In the genomic region with DNA sequence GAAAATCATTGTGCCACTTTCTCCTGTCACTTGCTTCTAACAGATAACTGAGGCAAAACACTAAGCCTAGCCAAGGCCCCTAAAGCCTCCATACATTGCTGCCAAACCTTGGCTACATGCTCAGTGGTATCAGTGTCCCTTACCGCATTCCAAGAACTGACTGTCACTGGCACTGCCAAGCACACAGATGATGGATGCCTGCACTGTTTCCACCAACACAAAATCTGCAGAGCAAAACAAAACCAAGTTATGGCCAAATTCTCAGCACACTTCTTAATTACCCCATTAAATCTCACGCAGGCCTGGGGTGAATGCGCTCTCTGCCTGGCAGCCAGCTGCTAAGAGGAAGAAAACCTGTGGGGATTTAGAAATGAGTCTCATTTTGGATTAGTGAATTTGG, we compare ENCODE assay signal across 20 mouse cellular contexts.
DNase-seq lines count a peak whose midpoint lies in the region; ATAC-seq and TF ChIP-seq lines count a peak whose summit lies in the region.
"Had no signal": no experiment of that assay in that cellular context is flagged by ENCODE, and none has a peak within 500 bp of the region (broad histone marks: within the 10 kb centered on the region; RNA-seq: fewer than 3 reads in every experiment).

No protein-coding gene starts in this region.

- TF ChIP-seq POLR2A in brain, embryonic 14.5 days (IDR thresholded peaks at IDR 0.05; ENCODE audit: borderline replicate concordance, extremely low read depth, insufficient read depth, insufficient read length, poor library complexity, severe bottlenecking): no peak

- no peaks in the 10 kb centered on the region for H3K4me1 ChIP-seq in hindbrain, embryonic 16.5 days (ENCODE audit: control insufficient read depth, insufficient read depth, low read depth, low read length)
- H3K4me1 ChIP-seq: heart, embryonic 15.5 days; midbrain, embryonic 15.5 days had no signal

- TF ChIP-seq CTCF in brain, embryonic 14.5 days (IDR thresholded peaks at IDR 0.05; ENCODE audit: borderline replicate concordance, extremely low read depth, insufficient read depth, insufficient read length): no peak

- intact Hi-C loops in left cerebral cortex, postnatal 4 days (cut with DNase I): no loop called here
- intact Hi-C loops in left cerebral cortex, postnatal 36 days (cut with DNase I): no loop called here

- H3K4me2 ChIP-seq in hindbrain, embryonic 16.5 days (ENCODE audit: low read length): no peak overlapping the region
- H3K4me2 ChIP-seq: heart, embryonic 15.5 days; midbrain, embryonic 15.5 days had no signal

- no peak overlapping the region for H3K4me3 ChIP-seq in hindbrain, embryonic 16.5 days (ENCODE audit: low read length)
- H3K4me3 ChIP-seq: heart, embryonic 15.5 days; midbrain, embryonic 15.5 days had no signal

- no peaks in the 10 kb centered on the region for H3K27me3 ChIP-seq in hindbrain, embryonic 16.5 days (replicated peaks; ENCODE audit: control insufficient read depth, insufficient read depth, low read length)
- H3K27me3 ChIP-seq: heart, embryonic 15.5 days; midbrain, embryonic 15.5 days had no signal

- ATAC-seq in frontal cortex, adult (ENCODE audit: low TSS enrichment): peak; percentile 41
- ATAC-seq in hindbrain, embryonic 16.5 days: peak; percentile 81
- ATAC-seq: intestine, embryonic 16.5 days; liver, postnatal 0 days; midbrain, embryonic 15.5 days had no signal

- no peak for DNase-seq in frontal cortex, postnatal 10 days (ENCODE audit: low spot score in 2 of 2)
- peak; percentile 31 for DNase-seq in left cerebral cortex, postnatal 4 days
- no peak for DNase-seq in left cerebral cortex, postnatal 36 days (ENCODE audit: low spot score in 2 of 2)
- DNase-seq in brain, embryonic 14.5 days (ENCODE audit: low read depth): peak; percentile 94
- DNase-seq in thymus, postnatal 14 days: no peak
- DNase-seq: adrenal gland, adult 2 months; cerebellum, adult 11 months; cerebellum, postnatal 25 days; embryo, embryonic 11 days; gastrocnemius, postnatal 36 days; heart, postnatal 4 days; kidney, postnatal 4 days; liver, postnatal 0 days; lung, postnatal 10 days; right cerebral cortex, postnatal 25 days had no signal

- H3K9ac ChIP-seq in hindbrain, embryonic 16.5 days (ENCODE audit: low read depth, low read length): no peak overlapping the region
- H3K9ac ChIP-seq: heart, embryonic 15.5 days; liver, postnatal 0 days; midbrain, embryonic 15.5 days had no signal

- WGBS in hindbrain, embryonic 16.5 days: 51% methylated on average over 3 of the region's 3 CpGs

- no peak overlapping the region for H3K27ac ChIP-seq in hindbrain, embryonic 16.5 days (ENCODE audit: low read depth, low read length)
- H3K27ac ChIP-seq: heart, embryonic 15.5 days; midbrain, embryonic 15.5 days had no signal

- H3K36me3 ChIP-seq in hindbrain, embryonic 16.5 days (ENCODE audit: control insufficient read depth, insufficient read depth, low read length): no peaks in the 10 kb centered on the region
- H3K36me3 ChIP-seq: heart, embryonic 15.5 days; midbrain, embryonic 15.5 days had no signal

- H3K9me3 ChIP-seq in hindbrain, embryonic 16.5 days (ENCODE audit: control insufficient read depth, low read length): no peaks in the 10 kb centered on the region
- H3K9me3 ChIP-seq: heart, embryonic 15.5 days; midbrain, embryonic 15.5 days had no signal

Comparison
In these comparisons a context has a peak if more than half of its experiments do, and no peak if none do; other contexts are left out.
1. DNase-seq: peak in left cerebral cortex, postnatal 4 days (single experiment) and brain, embryonic 14.5 days (single experiment); none in frontal cortex, postnatal 10 days (0 of 2), left cerebral cortex, postnatal 36 days (0 of 2) and thymus, postnatal 14 days (single experiment).